Mouse (Mus musculus) megakaryocyte, embryonic 14.5 days (primary cell): Measurements from ENCODE around the gene Itga1. TPM values are rescaled to one million over a fixed set of nuclear protein-coding genes. Genes with fewer than 3 reads are reported as not detected.

Source experiments
- H3K27me3 ChIP-seq: replicated peaks from 2 replicates; pipeline ENCODE3; 2012; ENCODE audit warnings: inconsistent platforms
- H3K36me3 ChIP-seq: replicated peaks from 2 replicates; pipeline ENCODE3; 2012; ENCODE audit warnings: low read length, inconsistent platforms, mixed read lengths
- H3K4me1 ChIP-seq: 2 replicates; pipeline ENCODE4 v1.6.1; 2012; ENCODE audit warnings: inconsistent platforms
- H3K4me3 ChIP-seq: replicated peaks from 2 replicates; pipeline ENCODE3; 2012; ENCODE audit warnings: moderate library complexity, mild to moderate bottlenecking, inconsistent platforms
- H3K9me3 ChIP-seq: 2 replicates; pipeline ENCODE4 v1.6.1; 2012; ENCODE audit warnings: inconsistent platforms
- FLI1 ChIP-seq: IDR thresholded peaks from 2 replicates; pipeline ENCODE4 v1.6.1; 2012; ENCODE audit warnings: low read length, inconsistent platforms, mixed read lengths
- GATA1 ChIP-seq: IDR thresholded peaks from 3 replicates; pipeline ENCODE4 v1.6.1; 2012; ENCODE audit warnings: mixed read lengths, low read length, inconsistent platforms, borderline replicate concordance
- polyA plus RNA-seq: library from polyadenylated mRNA; stranded (reverse); fragments of >175 nt; gene quantifications from 2 replicates; pipeline ENCODE4 v1.2.3, GENCODE M21; 2012; ENCODE audit warnings: low replicate concordance; ENCODE audit not compliant: insufficient read depth

Gene Itga1
- polyA plus RNA-seq, 1 experiment: 0.22 TPM

- Histone ChIP-seq H3K4me3 (peak overlapping the region; percentile 53), H3K36me3 (peaks cover 19% of the 10 kb centered on the region), H3K4me1 (peaks cover 59% of the 10 kb centered on the region), H3K27me3 (no peaks in the 10 kb centered on the region), H3K9me3 (peaks cover 7% of the 10 kb centered on the region)
- TF ChIP-seq FLI1 (no peak), GATA1 (no peak)
Measured at GRCm38 (mm10) chr13:114915767-114916166, 186.0 kb downstream of the Itga1 start.

GRCm38 (mm10) chr13:114914963-114915362 is 186.8 kb downstream of the Itga1 start:
- TF ChIP-seq GATA1 (no peak), FLI1 (no peak)
- H3K27me3 ChIP-seq: no peaks in the 10 kb centered on the region
- H3K4me3 ChIP-seq: peak overlapping the region; percentile 60
- H3K4me1 ChIP-seq: peaks cover 67% of the 10 kb centered on the region
- H3K9me3 ChIP-seq: peaks cover 4% of the 10 kb centered on the region
- H3K36me3 ChIP-seq: peaks cover 16% of the 10 kb centered on the region

DNA sequence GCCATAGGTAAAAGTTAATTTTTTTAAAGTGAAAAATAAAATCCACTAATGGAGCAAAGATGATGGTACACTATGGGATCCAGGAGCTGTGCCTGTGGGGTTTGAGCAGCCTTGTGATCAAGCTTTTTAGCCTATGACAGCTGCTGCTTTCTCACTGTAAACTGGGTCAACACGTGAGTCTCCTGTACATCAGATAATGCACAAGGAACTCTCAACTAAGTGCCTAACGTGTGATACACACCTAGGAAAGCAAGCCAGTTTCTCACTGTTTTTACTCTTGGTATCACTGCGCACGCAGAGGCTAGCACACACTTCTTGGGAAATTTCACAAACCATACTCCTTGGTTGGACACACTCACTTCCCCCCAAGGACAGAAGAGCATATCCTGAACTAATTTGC is 187.2 kb downstream of the Itga1 start:
- peak overlapping the region; percentile 69 for H3K4me3 ChIP-seq
- TF ChIP-seq GATA1 (no peak), FLI1 (no peak)

DNA sequence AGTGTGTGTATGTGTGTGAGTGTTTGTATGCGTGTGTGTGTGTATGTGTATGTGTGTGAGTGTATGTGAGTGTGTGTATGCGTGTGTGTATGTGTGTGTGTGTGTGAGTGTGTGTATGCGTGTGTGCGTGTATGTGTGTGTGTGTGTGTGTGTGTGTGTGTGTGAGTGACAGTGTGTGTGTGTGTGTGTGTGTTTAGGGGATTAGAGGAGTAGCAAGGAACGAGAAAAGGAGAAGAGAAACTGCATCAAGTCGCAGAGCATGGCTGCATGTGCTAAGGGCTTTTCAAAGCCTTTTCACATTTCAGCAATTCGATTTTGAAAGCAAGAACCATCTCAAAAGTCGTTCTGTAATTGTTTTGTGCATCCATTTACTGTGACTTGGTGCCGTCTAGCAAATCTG is 191.1 kb downstream of the Itga1 start:
- no peaks in the 10 kb centered on the region for H3K27me3 ChIP-seq
- peaks cover 13% of the 10 kb centered on the region for H3K36me3 ChIP-seq
- no peak overlapping the region for H3K4me3 ChIP-seq
- no peak for TF ChIP-seq GATA1
- no peaks in the 10 kb centered on the region for H3K9me3 ChIP-seq
- H3K4me1 ChIP-seq: peaks cover 66% of the 10 kb centered on the region

More for the DNA sequence above, 187.2 kb downstream of the Itga1 start:
- peaks cover 71% of the 10 kb centered on the region for H3K4me1 ChIP-seq
- H3K27me3 ChIP-seq: no peaks in the 10 kb centered on the region
- H3K36me3 ChIP-seq: peaks cover 12% of the 10 kb centered on the region
- H3K9me3 ChIP-seq: peaks cover under 1% of the 10 kb centered on the region; the same call in 1 of the 2 replicates

DNA sequence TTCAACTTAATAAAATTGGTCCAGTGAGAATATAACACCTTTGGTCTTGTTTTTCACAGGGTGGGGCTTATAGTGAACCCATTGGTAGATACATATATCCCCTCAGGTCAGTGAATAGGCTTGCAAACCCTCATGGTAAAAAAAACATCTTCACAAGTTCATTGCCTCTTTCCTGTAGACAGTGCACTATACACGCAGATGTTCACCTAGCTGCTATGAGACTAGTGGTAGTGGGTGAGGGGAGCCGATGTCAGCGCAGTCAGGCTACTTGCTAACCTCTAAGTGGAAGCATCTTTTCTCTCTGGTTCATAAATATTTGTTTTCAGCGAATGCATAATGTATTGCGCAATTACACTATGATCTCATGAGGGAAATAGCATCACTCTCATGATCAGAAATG is 192.2 kb downstream of the Itga1 start:
- no peaks in the 10 kb centered on the region for H3K27me3 ChIP-seq
- H3K4me3 ChIP-seq: no peak overlapping the region
- peaks cover 55% of the 10 kb centered on the region for H3K4me1 ChIP-seq
- TF ChIP-seq FLI1 (no peak), GATA1 (no peak)
- H3K36me3 ChIP-seq: peaks cover 13% of the 10 kb centered on the region
- no peaks in the 10 kb centered on the region for H3K9me3 ChIP-seq

GRCm38 (mm10) chr13:114907876-114908275 is 193.9 kb downstream of the Itga1 start:
- H3K4me3 ChIP-seq: no peak overlapping the region
- H3K27me3 ChIP-seq: no peaks in the 10 kb centered on the region
- peaks cover 57% of the 10 kb centered on the region for H3K4me1 ChIP-seq
- peaks cover 13% of the 10 kb centered on the region for H3K36me3 ChIP-seq
- TF ChIP-seq GATA1: no peak
- TF ChIP-seq FLI1: no peak
- no peaks in the 10 kb centered on the region for H3K9me3 ChIP-seq

Other genes starting within 250 kb of the Itga1 start
- 0.34 TPM in 1 of 2 replicates, not detected in the other for gene Itga2, start 169.9 kb downstream of the Itga1 start, polyA plus RNA-seq
- 16.3 and 22.0 TPM in 2 replicates for gene Pelo, start 11.8 kb downstream of the Itga1 start, polyA plus RNA-seq
- 7.0 TPM in 1 of 2 replicates, not detected in the other for gene Gm49395, start within 50 bp of the Itga1 start, polyA plus RNA-seq